Mouse (Mus musculus) stomach, embryonic 14.5 days (tissue): ENCODE measurements around the gene Olfr1462. TPM values are rescaled to one million over a fixed set of nuclear protein-coding genes. Genes with fewer than 3 reads are reported as not detected.

Source experiments
- ATAC-seq: fragments of 200-750 bp; cut with Nextera tagmentation; 2 replicates; pipeline ENCODE4 v1.8.0; 2017; ENCODE audit warnings: low read depth, moderate TSS enrichment; ENCODE audit not compliant: insufficient number of reproducible peaks, insufficient read depth, low FRiP score
- H3K27ac ChIP-seq: fragments of 300-500 bp; sonication (generic); 2 replicates; pipeline ENCODE4 v1.5.1; 2014; ENCODE audit warnings: mild to moderate bottlenecking, low read length, moderate library complexity, mixed read lengths
- H3K27me3 ChIP-seq: fragments of 300-500 bp; sonication (generic); 2 replicates; pipeline ENCODE4 v1.6.1; 2014; ENCODE audit warnings: low read length, control low read depth, mixed read lengths; ENCODE audit not compliant: control insufficient read depth, insufficient read depth
- H3K36me3 ChIP-seq: fragments of 300-500 bp; sonication (generic); 2 replicates; pipeline ENCODE4 v1.6.1; 2014; ENCODE audit warnings: mild to moderate bottlenecking, control low read depth, low read length, moderate library complexity, mixed read lengths; ENCODE audit not compliant: control insufficient read depth, insufficient read depth
- H3K4me1 ChIP-seq: fragments of 300-500 bp; sonication (generic); 2 replicates; pipeline ENCODE4 v1.6.1; 2014; ENCODE audit warnings: low read length, control low read depth, mixed read lengths; ENCODE audit not compliant: control insufficient read depth, insufficient read depth
- H3K4me2 ChIP-seq: fragments of 300-500 bp; sonication (generic); replicated peaks from 2 replicates; pipeline ENCODE4 v1.6.1; 2014; ENCODE audit warnings: low read depth, low read length, control low read depth
- H3K4me3 ChIP-seq: fragments of 300-500 bp; sonication (generic); 2 replicates; pipeline ENCODE4 v1.5.1; 2014; ENCODE audit warnings: low read depth, low read length, control low read depth
- H3K9ac ChIP-seq: fragments of 300-500 bp; sonication (generic); replicated peaks from 2 replicates; pipeline ENCODE4 v1.6.1; 2014; ENCODE audit warnings: low read depth, mild to moderate bottlenecking, control low read depth, low read length, moderate library complexity, mixed read lengths
- H3K9me3 ChIP-seq: fragments of 300-500 bp; sonication (generic); 2 replicates; pipeline ENCODE4 v1.6.1; 2016; ENCODE audit warnings: low read depth, low read length, control low read depth; ENCODE audit not compliant: control insufficient read depth
- WGBS: fragments of 180-500 bp; shearing (Covaris S2); extraction: QIAGEN DNeasy Blood & Tissue Kit; methylation state at CpG from one replicate; pipeline ENCODE4 v1.1.7; 2014; 5-methylcytosine and 5-hydroxymethylcytosine counted together
- polyA plus RNA-seq: library from polyadenylated mRNA; unstranded; fragments of >200 nt; fragmentation: Nextera tagmentation; extraction: Ambion mirVana; gene quantifications from 2 replicates; pipeline ENCODE4 v1.2.1, GENCODE M21; 2014

Olfr1462 gene
- polyA plus RNA-seq: not detected in 2 replicates

DNA sequence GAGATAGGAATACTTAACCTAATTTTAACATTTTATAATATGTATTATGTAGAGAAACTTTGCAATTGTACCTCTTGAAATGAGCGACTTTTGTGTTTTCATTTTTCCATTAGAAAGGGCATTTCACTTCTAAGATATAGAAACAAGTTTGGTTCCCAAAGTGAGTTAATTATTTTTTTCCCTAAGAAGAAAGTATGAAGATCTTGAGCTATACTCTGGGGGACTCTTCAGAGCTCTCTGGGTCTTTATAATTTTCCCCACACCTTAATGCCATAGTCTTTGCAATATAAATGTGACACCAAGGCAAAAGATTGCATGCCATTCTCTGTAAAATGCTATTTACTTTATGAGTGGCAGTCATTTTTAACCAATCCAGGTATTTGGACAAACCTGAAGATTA lies at the start of gene Olfr1462:
TSS of gene Olfr1462 (plus strand) at position 301 of the 400 bp plus-strand sequence.
- no peak for ATAC-seq
- Histone ChIP-seq H3K9ac (no peak within 1 kb of the TSS), H3K4me1 (no peaks in the 10 kb centered on the region), H3K9me3 (no peaks in the 10 kb centered on the region; the same call in 1 of the 2 replicates), H3K36me3 (no peaks in the 10 kb centered on the region), H3K4me3 (no peak within 1 kb of the TSS), H3K27me3 (no peaks in the 10 kb centered on the region), H3K27ac (no peak within 1 kb of the TSS), H3K4me2 (no peak within 1 kb of the TSS)
- 73% methylated on average over 1 of the region's 1 CpGs for WGBS

DNA sequence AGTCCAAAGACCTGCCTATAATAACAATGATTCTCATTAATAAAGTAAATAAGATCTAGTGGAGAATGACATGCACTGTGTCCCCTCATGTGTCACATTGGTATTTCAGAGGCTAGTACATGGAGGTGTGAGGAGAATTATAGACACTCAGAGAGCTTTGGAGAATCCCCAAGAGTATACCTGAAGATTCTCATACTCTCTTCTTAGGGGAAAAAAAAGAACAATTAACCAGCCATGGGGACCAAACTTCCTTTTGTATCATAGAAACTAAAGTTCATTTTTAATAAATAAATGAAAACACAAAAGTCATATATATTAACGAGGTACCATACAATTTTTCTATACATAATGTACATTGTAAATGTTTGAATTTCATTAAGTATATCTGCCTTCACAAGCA lies 36.1 kb upstream of the Olfr1462 start, which contains the start of gene Olfr1459:
TSS of gene Olfr1459 (minus strand) at position 101 of the 400 bp plus-strand sequence.
- Histone ChIP-seq H3K4me1 (no peaks in the 10 kb centered on the region), H3K4me3 (no peak within 1 kb of the TSS), H3K9ac (no peak within 1 kb of the TSS), H3K27ac (no peak within 1 kb of the TSS), H3K36me3 (no peaks in the 10 kb centered on the region), H3K9me3 (no peaks in the 10 kb centered on the region), H3K4me2 (no peak within 1 kb of the TSS), H3K27me3 (no peaks in the 10 kb centered on the region)
- no peak for ATAC-seq
- WGBS: 75% methylated on average over 1 of the region's 1 CpGs

DNA sequence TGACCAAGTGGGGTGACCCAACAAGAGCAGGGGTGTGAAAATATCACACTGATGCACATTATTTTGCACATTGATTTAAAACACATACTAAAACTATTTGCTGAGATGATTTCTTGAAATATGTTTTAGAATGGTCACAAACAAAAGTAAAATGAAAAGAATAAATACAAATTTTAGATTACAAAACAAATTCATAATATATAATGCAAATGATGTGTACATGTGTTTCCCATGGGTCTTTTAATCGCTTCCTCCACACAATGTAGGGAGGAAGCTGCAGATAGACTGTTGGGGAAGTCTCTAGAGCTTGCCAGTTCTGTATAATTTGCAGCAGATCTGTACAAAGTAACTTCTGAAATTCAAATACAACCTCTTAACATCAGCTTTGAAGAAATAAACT lies 22.8 kb upstream of the Olfr1462 start, which contains the start of gene Olfr1461:
TSS of gene Olfr1461 (plus strand) at position 301 of the 400 bp plus-strand sequence.
- Histone ChIP-seq H3K9me3 (no peaks in the 10 kb centered on the region), H3K36me3 (no peaks in the 10 kb centered on the region), H3K9ac (no peak within 1 kb of the TSS), H3K4me3 (no peak within 1 kb of the TSS), H3K27ac (no peak within 1 kb of the TSS), H3K4me1 (no peaks in the 10 kb centered on the region), H3K4me2 (no peak within 1 kb of the TSS), H3K27me3 (no peaks in the 10 kb centered on the region)
- WGBS: 48% methylated on average over 1 of the region's 1 CpGs
- ATAC-seq: no peak

DNA sequence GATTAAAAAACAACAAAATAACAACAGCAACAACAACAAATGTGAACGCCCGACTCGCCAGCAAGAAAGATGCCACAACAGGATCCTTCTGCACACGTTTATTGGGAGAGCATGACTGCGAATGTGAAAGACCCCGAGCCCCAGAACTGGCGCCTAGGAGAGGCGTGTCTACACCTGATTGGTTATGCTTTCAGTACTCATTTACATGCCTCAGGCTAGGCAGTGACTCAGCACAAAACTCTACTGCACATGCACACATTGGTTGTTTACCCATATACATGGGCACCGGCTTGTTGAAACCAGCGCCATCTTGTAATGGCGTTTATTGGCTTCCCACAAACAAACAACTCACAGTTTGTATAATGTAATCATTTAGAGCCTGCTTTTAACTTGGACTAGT lies 36.1 kb downstream of the Olfr1462 start:
- Histone ChIP-seq H3K9me3 (no peaks in the 10 kb centered on the region; the same call in 1 of the 2 replicates), H3K4me3 (no peak overlapping the region), H3K9ac (no peak overlapping the region), H3K27ac (no peak overlapping the region), H3K4me2 (no peak overlapping the region), H3K4me1 (no peaks in the 10 kb centered on the region), H3K36me3 (no peaks in the 10 kb centered on the region), H3K27me3 (no peaks in the 10 kb centered on the region)
- ATAC-seq: no peak
- 86% methylated on average over 11 of the region's 11 CpGs for WGBS

DNA sequence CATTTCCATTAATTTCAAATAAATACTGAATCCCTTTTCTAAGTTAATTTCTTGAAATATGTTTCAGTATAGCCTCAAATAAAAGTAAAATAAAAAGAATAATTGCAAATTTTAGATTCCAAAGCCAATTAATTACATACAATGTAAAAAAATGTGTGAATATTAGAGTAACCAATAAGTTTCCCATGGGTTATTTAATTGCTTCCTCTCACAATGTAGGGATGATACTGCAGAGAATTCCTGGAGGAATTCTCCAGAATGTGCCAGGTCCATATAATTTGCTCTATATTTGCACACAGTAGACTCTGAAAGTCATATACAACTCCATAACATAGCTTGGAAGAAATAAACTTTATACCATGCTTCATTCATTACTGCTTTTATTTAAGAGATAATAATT lies 45.5 kb downstream of the Olfr1462 start, which contains the start of gene Olfr1463:
TSS of gene Olfr1463 (plus strand) at position 301 of the 400 bp plus-strand sequence.
- H3K9me3 ChIP-seq: no peaks in the 10 kb centered on the region; the same call in 1 of the 2 replicates
- no peak within 1 kb of the TSS for H3K4me3 ChIP-seq
- no peak for ATAC-seq
- no peaks in the 10 kb centered on the region for H3K4me1 ChIP-seq
- no peaks in the 10 kb centered on the region for H3K36me3 ChIP-seq
- no peak within 1 kb of the TSS for H3K4me2 ChIP-seq
- no peak within 1 kb of the TSS for H3K9ac ChIP-seq
- no peak within 1 kb of the TSS for H3K27ac ChIP-seq
- H3K27me3 ChIP-seq: no peaks in the 10 kb centered on the region

Other genes starting within 250 kb of the Olfr1462 start
- not detected in 2 replicates for gene Olfr1450, start 235.5 kb upstream of the Olfr1462 start, polyA plus RNA-seq
- not detected in 2 replicates for gene Olfr1451, start 190.7 kb upstream of the Olfr1462 start, polyA plus RNA-seq
- not detected in 2 replicates for gene Olfr1453, start 157.4 kb upstream of the Olfr1462 start, polyA plus RNA-seq
- not detected in 2 replicates for gene Olfr1454, start 125.1 kb upstream of the Olfr1462 start, polyA plus RNA-seq
- gene Olfr1457, start 87.8 kb upstream of the Olfr1462 start, polyA plus RNA-seq: not detected in 2 replicates
- not detected in 2 replicates for gene Olfr1458, start 79.0 kb upstream of the Olfr1462 start, polyA plus RNA-seq
- not detected in 2 replicates for gene Olfr1459, start 36.2 kb upstream of the Olfr1462 start, polyA plus RNA-seq
- gene Olfr1461, start 22.7 kb upstream of the Olfr1462 start, polyA plus RNA-seq: not detected in 2 replicates
- not detected in 2 replicates for gene Olfr1463, start 45.6 kb downstream of the Olfr1462 start, polyA plus RNA-seq
- not detected in 2 replicates for gene Olfr1465, start 129.8 kb downstream of the Olfr1462 start, polyA plus RNA-seq
- not detected in 2 replicates for gene Olfr1466, start 153.1 kb downstream of the Olfr1462 start, polyA plus RNA-seq
- not detected in 2 replicates for gene Olfr1467, start 176.5 kb downstream of the Olfr1462 start, polyA plus RNA-seq
- gene Olfr1469, start 222.1 kb downstream of the Olfr1462 start, polyA plus RNA-seq: not detected in 2 replicates